Mouse (Mus musculus): ENCODE results near the gene Mpst.

Mpst gene

GRCm38 (mm10) chr15:78406293-78406934 lies at the start of gene Mpst:
Mpst (plus strand) TSS chr15:78406416.
- DNase-seq, result peak; percentile 89 to 92

GRCm38 (mm10) chr15:78365916-78366315 lies 40.3 kb upstream of the Mpst start:
- no peak for DNase-seq

- DNase-seq, result no peak
These were observed 39.3 kb upstream of the Mpst start for GRCm38 (mm10) chr15:78366875-78367274.

- DNase-seq, result no peak
These were observed 38.4 kb upstream of the Mpst start for GRCm38 (mm10) chr15:78367811-78368210.

- peak; percentile 28 to 56 for DNase-seq
These were observed 37.3 kb upstream of the Mpst start for GRCm38 (mm10) chr15:78368926-78369346.

- DNase-seq, result no peak
These were observed 36.6 kb upstream of the Mpst start for GRCm38 (mm10) chr15:78369641-78370040.

- DNase-seq, result no peak
These were observed 33.4 kb upstream of the Mpst start for GRCm38 (mm10) chr15:78372796-78373195.

- DNase-seq, result peak; percentile 17 to 20
These were observed 32.0 kb upstream of the Mpst start for GRCm38 (mm10) chr15:78374204-78374603.

- no peak for DNase-seq
These were observed 28.4 kb upstream of the Mpst start for GRCm38 (mm10) chr15:78377859-78378258.

GRCm38 (mm10) chr15:78378556-78378955 lies 27.7 kb upstream of the Mpst start:
- no peak for DNase-seq

GRCm38 (mm10) chr15:78380208-78380607 lies 26.0 kb upstream of the Mpst start:
- no peak for DNase-seq

- no peak for DNase-seq
These were observed 25.5 kb upstream of the Mpst start for GRCm38 (mm10) chr15:78380741-78381140.

GRCm38 (mm10) chr15:78382115-78382514 lies 24.1 kb upstream of the Mpst start:
- no peak for DNase-seq

GRCm38 (mm10) chr15:78383450-78384219 lies 22.6 kb upstream of the Mpst start:
- peak in 1 of 2 experiments; percentile 25 for DNase-seq

GRCm38 (mm10) chr15:78384220-78385116 lies 21.7 kb upstream of the Mpst start:
- DNase-seq, result peak in 1 of 2 experiments; percentile 27

- no peak for DNase-seq
These were observed 20.7 kb upstream of the Mpst start for GRCm38 (mm10) chr15:78385564-78385963.

GRCm38 (mm10) chr15:78390855-78391254 lies 15.4 kb upstream of the Mpst start:
- no peak for DNase-seq

- no peak for DNase-seq
These were observed 10.7 kb upstream of the Mpst start, which contains the start of gene Tex33 for GRCm38 (mm10) chr15:78395478-78395962. Tex33 (minus strand) TSS chr15:78395912.

- no peak for DNase-seq
These were observed 4.9 kb upstream of the Mpst start for GRCm38 (mm10) chr15:78401345-78401744.

GRCm38 (mm10) chr15:78401921-78402320 lies 4.3 kb upstream of the Mpst start:
- peak; percentile 58 to 63 for DNase-seq

GRCm38 (mm10) chr15:78402423-78402822 lies 3.8 kb upstream of the Mpst start:
- DNase-seq, result no peak

GRCm38 (mm10) chr15:78403301-78403741 lies 2.9 kb upstream of the Mpst start:
- DNase-seq, result no peak

GRCm38 (mm10) chr15:78403896-78404295 lies 2.3 kb upstream of the Mpst start:
- DNase-seq, result no peak

Data from cerebellum, adult 18-20 months (tissue).